In genomic region chr4:33147825-33148224, GRCm38 (mm10) we compare ENCODE assay signal across 11 mouse cellular contexts. TPM values are rescaled to one million over a fixed set of nuclear protein-coding genes. Genes with fewer than 3 reads are reported as not detected.
DNase-seq lines count a peak whose midpoint lies in the region; ATAC-seq and TF ChIP-seq lines count a peak whose summit lies in the region.
"Had no signal": no experiment of that assay in that cellular context is flagged by ENCODE, and none has a peak within 500 bp of the region (broad histone marks: within the 10 kb centered on the region; RNA-seq: fewer than 3 reads in every experiment).

No protein-coding gene starts in this region.

- ATAC-seq in hindbrain, embryonic 13.5 days (ENCODE audit: low FRiP score): no peak
- ATAC-seq in frontal cortex, adult (ENCODE audit: low TSS enrichment): no peak

- peak; percentile 55 for DNase-seq in hindbrain, embryonic 10.5 days (ENCODE audit: low spot score)
- DNase-seq in 3T3-L1 (ENCODE audit: low read depth, low spot score): peak; percentile 71
- peak; percentile 61 for DNase-seq in MEL (ENCODE audit: low read depth, low spot score)
- peak; percentile 37 to 70 for DNase-seq in cerebellum, postnatal 25 days
- peak; percentile 59 for DNase-seq in kidney, adult 9 months
- DNase-seq in mesoderm, embryonic 11.5 days (ENCODE audit: low read depth, low spot score): peak; percentile 57

- H3K79me2 ChIP-seq in MEL (ENCODE audit: control insufficient read depth, insufficient read depth, low read length, poor library complexity): no peaks in the 10 kb centered on the region

- H3K9ac ChIP-seq in hindbrain, embryonic 13.5 days: no peak overlapping the region
- no peak overlapping the region for H3K9ac ChIP-seq in MEL (ENCODE audit: control insufficient read depth, low read depth, low read length, poor library complexity, severe bottlenecking)
- H3K9ac ChIP-seq: embryonic facial prominence, embryonic 12.5 days; limb, embryonic 13.5 days; stomach, embryonic 15.5 days had no signal

- H3K36me3 ChIP-seq in hindbrain, embryonic 10.5 days: no peaks in the 10 kb centered on the region
- no peaks in the 10 kb centered on the region for H3K36me3 ChIP-seq in hindbrain, embryonic 13.5 days
- H3K36me3 ChIP-seq in MEL (ENCODE audit: control insufficient read depth in 1 of 2, insufficient read depth in 2 of 2, low read length in 2 of 2): no peaks in the 10 kb centered on the region
- H3K36me3 ChIP-seq: embryonic facial prominence, embryonic 12.5 days; limb, embryonic 13.5 days; stomach, embryonic 15.5 days had no signal

- TF ChIP-seq EP300 in MEL (IDR thresholded peaks at IDR 0.05; ENCODE audit: low read depth in 1 of 2, low read length in 2 of 2): no peak

- H3K9me3 ChIP-seq in hindbrain, embryonic 10.5 days: no peaks in the 10 kb centered on the region
- no peaks in the 10 kb centered on the region for H3K9me3 ChIP-seq in hindbrain, embryonic 13.5 days
- no peaks in the 10 kb centered on the region for H3K9me3 ChIP-seq in MEL (replicated peaks; ENCODE audit: insufficient read depth, low read length)
- H3K9me3 ChIP-seq: embryonic facial prominence, embryonic 12.5 days; limb, embryonic 13.5 days; stomach, embryonic 15.5 days had no signal

- TF ChIP-seq CTCF in MEL (IDR thresholded peaks at IDR 0.05 in 2 of 3, conservative IDR thresholded peaks at IDR 0.05 in 1 of 3; ENCODE audit: control insufficient read depth in 1 of 3, insufficient read depth in 1 of 3, low read depth in 2 of 3, low read length in 3 of 3, poor library complexity in 1 of 3, severe bottlenecking in 1 of 3): peak; percentile 43 to 62 (median 48)

- no peak for TF ChIP-seq POLR2A in MEL (IDR thresholded peaks at IDR 0.05; ENCODE audit: control insufficient read depth in 1 of 2, insufficient read depth in 1 of 2, low read depth in 1 of 2, low read length in 2 of 2, poor library complexity in 1 of 2)

- H3K27ac ChIP-seq in hindbrain, embryonic 10.5 days: no peak overlapping the region
- no peak overlapping the region for H3K27ac ChIP-seq in hindbrain, embryonic 13.5 days
- H3K27ac ChIP-seq in MEL (ENCODE audit: control insufficient read depth, low read depth, low read length): no peak overlapping the region
- H3K27ac ChIP-seq: embryonic facial prominence, embryonic 12.5 days; limb, embryonic 13.5 days; stomach, embryonic 15.5 days had no signal

- H3K27me3 ChIP-seq in hindbrain, embryonic 10.5 days (ENCODE audit: insufficient read depth, poor library complexity, severe bottlenecking): peaks cover 5% of the 10 kb centered on the region; the same call in 1 of the 2 replicates
- H3K27me3 ChIP-seq in hindbrain, embryonic 13.5 days: no peaks in the 10 kb centered on the region
- peaks cover 0 to 4% of the 10 kb centered on the region in 2 experiments; a peak in 2 of 4 replicates for H3K27me3 ChIP-seq in MEL (ENCODE audit: control insufficient read depth in 1 of 2, insufficient read depth in 2 of 2, low read length in 2 of 2)

- no peak overlapping the region for H3K4me3 ChIP-seq in hindbrain, embryonic 10.5 days
- H3K4me3 ChIP-seq in hindbrain, embryonic 13.5 days: no peak overlapping the region
- H3K4me3 ChIP-seq in MEL (ENCODE audit: control insufficient read depth in 1 of 2, insufficient read depth in 1 of 2, low read depth in 2 of 2, low read length in 2 of 2): no peak overlapping the region
- H3K4me3 ChIP-seq: embryonic facial prominence, embryonic 12.5 days; limb, embryonic 13.5 days; stomach, embryonic 15.5 days had no signal

- 0 out of 2 replicates have a peak, but pooled peaks cover 2% of the 10 kb centered on the region for H3K4me1 ChIP-seq in hindbrain, embryonic 10.5 days (replicated peaks)
- peaks cover 6% of the 10 kb centered on the region for H3K4me1 ChIP-seq in hindbrain, embryonic 13.5 days (replicated peaks)
- 0 out of 4 replicates have a peak, but pooled peaks cover 0 to 3% of the 10 kb centered on the region in 2 experiments for H3K4me1 ChIP-seq in MEL (ENCODE audit: control insufficient read depth in 1 of 2, insufficient read depth in 2 of 2, low read length in 2 of 2)
- H3K4me1 ChIP-seq: embryonic facial prominence, embryonic 12.5 days; stomach, embryonic 15.5 days had no signal

- peak; percentile 50 for TF ChIP-seq RAD21 in MEL (IDR thresholded peaks at IDR 0.05; ENCODE audit: low read depth, low read length)

- no peak overlapping the region for H3K4me2 ChIP-seq in hindbrain, embryonic 13.5 days
- H3K4me2 ChIP-seq: embryonic facial prominence, embryonic 12.5 days had no signal

- WGBS in hindbrain, embryonic 10.5 days: 17% methylated on average over 2 of the region's 2 CpGs
- WGBS in hindbrain, embryonic 13.5 days: 10% methylated on average over 2 of the region's 2 CpGs

TF ChIP-seq in MEL, 35 proteins besides CTCF, POLR2A, EP300 and RAD21:
- TF ChIP-seq CHD2 (IDR thresholded peaks at IDR 0.05; ENCODE audit: low read length) (no peak), JUND (IDR thresholded peaks at IDR 0.05; ENCODE audit: low read depth, low read length) (no peak), ZKSCAN1 (IDR thresholded peaks at IDR 0.05; ENCODE audit: low read depth, low read length) (no peak), GABPA (IDR thresholded peaks at IDR 0.05; ENCODE audit: low read depth, low read length) (no peak), MAX (IDR thresholded peaks at IDR 0.05; ENCODE audit: low read length) (no peak), ZC3H11A (IDR thresholded peaks at IDR 0.05; ENCODE audit: low read depth, low read length) (peak; percentile 39), SIN3A (IDR thresholded peaks at IDR 0.05; ENCODE audit: low read length) (no peak), SMC3 (IDR thresholded peaks at IDR 0.05; ENCODE audit: low read depth, low read length) (peak; percentile 73), HCFC1 (IDR thresholded peaks at IDR 0.05; ENCODE audit: low read depth, low read length) (no peak), MYB (IDR thresholded peaks at IDR 0.05; ENCODE audit: low read depth, low read length) (no peak), ZNF384 (IDR thresholded peaks at IDR 0.05; ENCODE audit: low read depth, low read length) (no peak), MXI1 (IDR thresholded peaks at IDR 0.05; ENCODE audit: low read depth, low read length) (no peak), E2F4 (IDR thresholded peaks at IDR 0.05; ENCODE audit: borderline replicate concordance, low read depth, low read length) (no peak), NRF1 (IDR thresholded peaks at IDR 0.05; ENCODE audit: insufficient read depth, low read depth, low read length, poor library complexity, severe bottlenecking) (no peak)

RNA-seq across cellular contexts. Expression of gene Gabrr1, which starts 15.5 kb away (rescaled TPM):
- 0.06 and 0.61 TPM in 2 replicates for polyA plus RNA-seq in hindbrain, embryonic 10.5 days (2016; fragmentation: Nextera tagmentation; extraction: Ambion mirVana)
- 0.17 and 0.21 TPM in 2 replicates for polyA plus RNA-seq in hindbrain, embryonic 13.5 days (2015; fragmentation: Nextera tagmentation; extraction: Ambion mirVana)
- not detected in 2 replicates for total RNA-seq in MEL (2012; rRNA removed)
- not detected for polyA plus RNA-seq in MEL (2012; ENCODE audit: insufficient read depth in 1 of 2, insufficient read length in 2 of 2, low read depth in 1 of 2, low replicate concordance in 2 of 2, missing spikeins in 1 of 2)
- polyA plus RNA-seq: limb, embryonic 13.5 days; stomach, embryonic 15.5 days had no signal

RNA-seq across cellular contexts. Expression of gene Pm20d2, which starts 41.7 kb away (rescaled TPM):
- polyA plus RNA-seq in hindbrain, embryonic 10.5 days (2016; fragmentation: Nextera tagmentation; extraction: Ambion mirVana): 1.1 and 1.2 TPM in 2 replicates
- 1.3 and 2.4 TPM in 2 replicates for polyA plus RNA-seq in hindbrain, embryonic 13.5 days (2015; fragmentation: Nextera tagmentation; extraction: Ambion mirVana)
- total RNA-seq in MEL (2012; rRNA removed): not detected in 2 replicates
- not detected for polyA plus RNA-seq in MEL (2012; ENCODE audit: insufficient read depth in 1 of 2, insufficient read length in 2 of 2, low read depth in 1 of 2, low replicate concordance in 2 of 2, missing spikeins in 1 of 2)
